Comparison of ENCODE assay signal across 32 mouse cellular contexts in genomic region chrX:99587284-99587683, GRCm38 (mm10).
A peak's percentile ranks its signal among the peaks of the same experiment; 100 is the strongest.
DNase-seq lines count a peak whose midpoint lies in the region; ATAC-seq and TF ChIP-seq lines count a peak whose summit lies in the region.
"Had no signal": no experiment of that assay in that cellular context is flagged by ENCODE, and none has a peak within 500 bp of the region (broad histone marks: within the 10 kb centered on the region; RNA-seq: fewer than 3 reads in every experiment).

No protein-coding gene starts in this region.

- no peak overlapping the region for H3K27ac ChIP-seq in forebrain, embryonic 12.5 days
- no peak overlapping the region for H3K27ac ChIP-seq in forebrain, embryonic 16.5 days (ENCODE audit: low read length)
- no peak overlapping the region for H3K27ac ChIP-seq in midbrain, embryonic 11.5 days (ENCODE audit: low read depth, low read length)
- H3K27ac ChIP-seq in midbrain, embryonic 15.5 days, result no peak overlapping the region
- H3K27ac ChIP-seq: embryonic facial prominence, embryonic 12.5 days; gastrocnemius, adult 2 months; heart, embryonic 13.5 days; hindbrain, embryonic 14.5 days; layer of hippocampus, adult 2 months; limb, embryonic 15.5 days; liver, embryonic 13.5 days; neural tube, embryonic 12.5 days had no signal

- H3K36me3 ChIP-seq in forebrain, embryonic 12.5 days (replicated peaks), result no peaks in the 10 kb centered on the region
- no peaks in the 10 kb centered on the region for H3K36me3 ChIP-seq in forebrain, embryonic 16.5 days (ENCODE audit: control insufficient read depth, insufficient read depth)
- no peaks in the 10 kb centered on the region for H3K36me3 ChIP-seq in midbrain, embryonic 11.5 days (ENCODE audit: control insufficient read depth, insufficient read depth, low read length)
- H3K36me3 ChIP-seq in midbrain, embryonic 15.5 days (replicated peaks), result no peaks in the 10 kb centered on the region
- H3K36me3 ChIP-seq: embryonic facial prominence, embryonic 12.5 days; heart, embryonic 13.5 days; kidney, embryonic 15.5 days; limb, embryonic 15.5 days; liver, embryonic 13.5 days; neural tube, embryonic 12.5 days had no signal

- no peak for TF ChIP-seq CTCF in brain, embryonic 14.5 days (IDR thresholded peaks at IDR 0.05; ENCODE audit: borderline replicate concordance, extremely low read depth, insufficient read depth, insufficient read length)

- ATAC-seq in forebrain, embryonic 12.5 days (ENCODE audit: low FRiP score), result 0 out of 2 replicates have a peak, but pooled peaks have one; percentile 30
- no peak for ATAC-seq in forebrain, embryonic 16.5 days
- peak; percentile 70 for ATAC-seq in midbrain, embryonic 11.5 days (ENCODE audit: low FRiP score)
- ATAC-seq in midbrain, embryonic 15.5 days (replicated peaks), result no peak
- ATAC-seq: activated CD4-positive, CD25-positive, alpha-beta regulatory T cell, adult 4 months; lung, postnatal 0 days; midbrain, embryonic 16.5 days had no signal

- DNase-seq in midbrain, embryonic 11.5 days (ENCODE audit: low spot score, missing footprints), result peak; percentile 61
- peak; percentile 59 for DNase-seq in brain, embryonic 14.5 days (ENCODE audit: low read depth)
- no peak for DNase-seq in gastrocnemius, postnatal 10 days
- DNase-seq in left cerebral cortex, adult 18-20 months (ENCODE audit: low spot score in 2 of 2), result no peak
- DNase-seq: adrenal gland, adult 2 months; adrenal gland, postnatal 36 days; B cell, adult 2 months; cerebellum, adult 8-10 months; cerebellum, postnatal 36 days; gastrocnemius, adult 2 months; heart, postnatal 10 days; kidney, adult 11 months; kidney, postnatal 36 days; liver, embryonic 13.5 days; lung, adult 18-20 months; lung, postnatal 4 days; right cerebral cortex, postnatal 14 days; thymus, postnatal 4 days had no signal

- H3K27me3 ChIP-seq in forebrain, embryonic 12.5 days, result peaks cover 51% of the 10 kb centered on the region
- no peaks in the 10 kb centered on the region; the same call in 1 of the 2 replicates for H3K27me3 ChIP-seq in forebrain, embryonic 16.5 days (replicated peaks; ENCODE audit: control insufficient read depth, insufficient read depth, low read length)
- H3K27me3 ChIP-seq in midbrain, embryonic 11.5 days (ENCODE audit: control insufficient read depth, insufficient read depth, low read length), result peaks cover 13% of the 10 kb centered on the region
- H3K27me3 ChIP-seq in midbrain, embryonic 15.5 days (replicated peaks), result peaks cover 20% of the 10 kb centered on the region

- H3K4me3 ChIP-seq in forebrain, embryonic 12.5 days (replicated peaks), result no peak overlapping the region
- H3K4me3 ChIP-seq in forebrain, embryonic 16.5 days (replicated peaks; ENCODE audit: low read length), result no peak overlapping the region
- no peak overlapping the region for H3K4me3 ChIP-seq in midbrain, embryonic 11.5 days (ENCODE audit: low read depth, low read length)
- no peak overlapping the region for H3K4me3 ChIP-seq in midbrain, embryonic 15.5 days
- H3K4me3 ChIP-seq: embryonic facial prominence, embryonic 12.5 days; gastrocnemius, adult 2 months; heart, embryonic 13.5 days; kidney, embryonic 15.5 days; layer of hippocampus, adult 2 months; limb, embryonic 15.5 days; liver, embryonic 13.5 days; megakaryocyte, embryonic 14.5 days; neural tube, embryonic 12.5 days had no signal

- no peak overlapping the region for H3K9ac ChIP-seq in forebrain, embryonic 12.5 days
- no peak overlapping the region for H3K9ac ChIP-seq in forebrain, embryonic 16.5 days (replicated peaks; ENCODE audit: low read depth, low read length)
- H3K9ac ChIP-seq in midbrain, embryonic 11.5 days (ENCODE audit: low read length), result no peak overlapping the region
- no peak overlapping the region for H3K9ac ChIP-seq in midbrain, embryonic 15.5 days
- H3K9ac ChIP-seq: embryonic facial prominence, embryonic 12.5 days; heart, embryonic 13.5 days; hindbrain, embryonic 14.5 days; kidney, embryonic 15.5 days; limb, embryonic 15.5 days; liver, embryonic 13.5 days; neural tube, embryonic 12.5 days had no signal

- peaks cover 17% of the 10 kb centered on the region for H3K4me1 ChIP-seq in forebrain, embryonic 12.5 days
- peaks cover 5% of the 10 kb centered on the region for H3K4me1 ChIP-seq in forebrain, embryonic 16.5 days (replicated peaks; ENCODE audit: control insufficient read depth, insufficient read depth, low read length)
- no peaks in the 10 kb centered on the region for H3K4me1 ChIP-seq in midbrain, embryonic 11.5 days (ENCODE audit: control insufficient read depth, insufficient read depth, low read length)
- H3K4me1 ChIP-seq in midbrain, embryonic 15.5 days, result no peaks in the 10 kb centered on the region
- H3K4me1 ChIP-seq: embryonic facial prominence, embryonic 12.5 days; kidney, embryonic 15.5 days; liver, embryonic 13.5 days; neural tube, embryonic 12.5 days had no signal

- no peaks in the 10 kb centered on the region for H3K9me3 ChIP-seq in forebrain, embryonic 12.5 days
- no peaks in the 10 kb centered on the region for H3K9me3 ChIP-seq in forebrain, embryonic 16.5 days (ENCODE audit: control insufficient read depth, low read length)
- H3K9me3 ChIP-seq in midbrain, embryonic 11.5 days (ENCODE audit: control insufficient read depth, low read length), result no peaks in the 10 kb centered on the region
- H3K9me3 ChIP-seq in midbrain, embryonic 15.5 days, result no peaks in the 10 kb centered on the region
- H3K9me3 ChIP-seq: embryonic facial prominence, embryonic 12.5 days; heart, embryonic 13.5 days; kidney, embryonic 15.5 days; limb, embryonic 15.5 days; liver, embryonic 13.5 days; neural tube, embryonic 12.5 days had no signal

- 34% methylated on average over 2 of the region's 2 CpGs for WGBS in forebrain, embryonic 12.5 days
- WGBS in forebrain, embryonic 16.5 days, result 0% methylated on average over 1 of the region's 2 CpGs
- WGBS in midbrain, embryonic 11.5 days, result 29% methylated on average over 2 of the region's 2 CpGs
- WGBS in midbrain, embryonic 15.5 days, result 7% methylated on average over 2 of the region's 2 CpGs

- TF ChIP-seq POLR2A in brain, embryonic 14.5 days (IDR thresholded peaks at IDR 0.05; ENCODE audit: borderline replicate concordance, extremely low read depth, insufficient read depth, insufficient read length, poor library complexity, severe bottlenecking), result no peak

- no peak overlapping the region for H3K4me2 ChIP-seq in forebrain, embryonic 12.5 days
- H3K4me2 ChIP-seq in forebrain, embryonic 16.5 days (ENCODE audit: low read length), result no peak overlapping the region
- no peak overlapping the region for H3K4me2 ChIP-seq in midbrain, embryonic 11.5 days
- no peak overlapping the region for H3K4me2 ChIP-seq in midbrain, embryonic 15.5 days
- H3K4me2 ChIP-seq: embryonic facial prominence, embryonic 12.5 days; heart, embryonic 13.5 days; hindbrain, embryonic 14.5 days; kidney, embryonic 15.5 days; limb, embryonic 15.5 days; liver, embryonic 13.5 days; neural tube, embryonic 12.5 days had no signal

Comparison
In these comparisons a context has a peak if more than half of its experiments do, and no peak if none do; other contexts are left out.
1. ATAC-seq: peak in forebrain, embryonic 12.5 days (single experiment) and midbrain, embryonic 11.5 days (single experiment); none in forebrain, embryonic 16.5 days (single experiment) and midbrain, embryonic 15.5 days (single experiment).
2. DNase-seq: peak in midbrain, embryonic 11.5 days (single experiment) and brain, embryonic 14.5 days (single experiment); none in gastrocnemius, postnatal 10 days (single experiment) and left cerebral cortex, adult 18-20 months (0 of 2).